Mouse (Mus musculus) embryonic facial prominence, embryonic 13.5 days (tissue): ENCODE measurements around the gene Gm5930. TPM values are rescaled to one million over a fixed set of nuclear protein-coding genes. Genes with fewer than 3 reads are reported as not detected.
"Not testable (repeated sequence)": the region's sequence is repeated elsewhere in the genome, so short reads cannot be mapped to it uniquely, and the experiment has no call there.

Experiments used
- ATAC-seq: fragments of 200-750 bp; cut with Nextera tagmentation; 2 replicates; pipeline ENCODE4 v1.8.0; 2017; ENCODE audit warnings: low read depth; ENCODE audit not compliant: insufficient number of reproducible peaks, insufficient read depth, low FRiP score, low TSS enrichment
- H3K27ac ChIP-seq: fragments of 300-500 bp; sonication (generic); 2 replicates; pipeline ENCODE4 v1.5.1; 2015; ENCODE audit warnings: moderate library complexity, mild to moderate bottlenecking, inconsistent platforms
- H3K27me3 ChIP-seq: fragments of 300-500 bp; sonication (generic); 2 replicates; pipeline ENCODE4 v1.6.1; 2015; ENCODE audit warnings: mild to moderate bottlenecking, inconsistent platforms
- H3K36me3 ChIP-seq: fragments of 300-500 bp; sonication (generic); 2 replicates; pipeline ENCODE4 v1.6.1; 2015; ENCODE audit warnings: mild to moderate bottlenecking, inconsistent platforms
- H3K4me1 ChIP-seq: fragments of 300-500 bp; sonication (generic); 2 replicates; pipeline ENCODE4 v1.6.1; 2015; ENCODE audit warnings: inconsistent platforms
- H3K4me2 ChIP-seq: fragments of 300-500 bp; sonication (generic); 2 replicates; pipeline ENCODE4 v1.6.1; 2015; ENCODE audit warnings: moderate library complexity, mild to moderate bottlenecking, inconsistent platforms
- H3K4me3 ChIP-seq: fragments of 300-500 bp; sonication (generic); 2 replicates; pipeline ENCODE4 v1.5.1; 2015; ENCODE audit warnings: mild to moderate bottlenecking, inconsistent platforms
- H3K9ac ChIP-seq: fragments of 300-500 bp; sonication (generic); 2 replicates; pipeline ENCODE4 v1.6.1; 2015; ENCODE audit warnings: mild to moderate bottlenecking, inconsistent platforms
- H3K9me3 ChIP-seq: fragments of 300-500 bp; sonication (generic); 2 replicates; pipeline ENCODE4 v1.6.1; 2016; ENCODE audit warnings: inconsistent platforms
- WGBS: fragments of 180-500 bp; shearing (Covaris S2); methylation state at CpG from one replicate; pipeline ENCODE4 v1.1.7; 2015; ENCODE audit warnings: mixed read lengths; 5-methylcytosine and 5-hydroxymethylcytosine counted together
- polyA plus RNA-seq: library from polyadenylated mRNA; unstranded; fragments of >200 nt; fragmentation: Nextera tagmentation; extraction: Ambion mirVana; gene quantifications from 2 replicates; pipeline ENCODE4 v1.2.1, GENCODE M21; 2015

Gm5930 gene
- polyA plus RNA-seq: not detected in 2 replicates

- H3K27me3 ChIP-seq: not testable (repeated sequence)
These were observed at the start of gene Gm5930 for GRCm38 (mm10) chr14:44338484-44338883. Gene Gm5930 (minus strand): TSS chr14:44338584.

GRCm38 (mm10) chr14:44384233-44384632, 45.8 kb upstream of the Gm5930 start:
- not testable (repeated sequence) for H3K36me3 ChIP-seq, H3K4me1 ChIP-seq, H3K4me2 ChIP-seq, ATAC-seq, H3K4me3 ChIP-seq, H3K9me3 ChIP-seq, H3K27ac ChIP-seq, H3K27me3 ChIP-seq, H3K9ac ChIP-seq
- 77% methylated on average over 4 of the region's 4 CpGs for WGBS

More at GRCm38 (mm10) chr14:44338484-44338883, at the start of gene Gm5930:
- not testable (repeated sequence) for H3K4me1 ChIP-seq, ATAC-seq, H3K36me3 ChIP-seq, H3K9me3 ChIP-seq, H3K27ac ChIP-seq, H3K9ac ChIP-seq, H3K4me3 ChIP-seq, H3K4me2 ChIP-seq
- no CpG with 5 or more reads among the region's 2 CpGs for WGBS

- not testable (repeated sequence) for H3K9me3 ChIP-seq, H3K4me1 ChIP-seq, H3K4me3 ChIP-seq, H3K4me2 ChIP-seq, H3K9ac ChIP-seq, ATAC-seq, H3K27me3 ChIP-seq, H3K27ac ChIP-seq, H3K36me3 ChIP-seq
- WGBS: 87% methylated on average over 4 of the region's 4 CpGs
These were observed 26.7 kb upstream of the Gm5930 start, which contains the start of gene Gm8229 for GRCm38 (mm10) chr14:44365057-44365456. Gene Gm8229 (plus strand): TSS chr14:44365357.

GRCm38 (mm10) chr14:44362301-44362700, 23.9 kb upstream of the Gm5930 start:
- not testable (repeated sequence) for H3K9me3 ChIP-seq, H3K9ac ChIP-seq, H3K36me3 ChIP-seq, H3K4me3 ChIP-seq, H3K4me2 ChIP-seq, H3K27me3 ChIP-seq, H3K4me1 ChIP-seq, ATAC-seq, H3K27ac ChIP-seq

- not testable (repeated sequence) for H3K9me3 ChIP-seq, H3K36me3 ChIP-seq, ATAC-seq, H3K27ac ChIP-seq, H3K4me2 ChIP-seq, H3K27me3 ChIP-seq, H3K4me1 ChIP-seq, H3K9ac ChIP-seq, H3K4me3 ChIP-seq
- WGBS: 28% methylated on average over 2 of the region's 2 CpGs
These were observed 23.0 kb upstream of the Gm5930 start for GRCm38 (mm10) chr14:44361416-44361815.

GRCm38 (mm10) chr14:44312049-44312448, 26.3 kb downstream of the Gm5930 start:
- not testable (repeated sequence) for H3K9me3 ChIP-seq, H3K4me2 ChIP-seq, H3K27me3 ChIP-seq, H3K36me3 ChIP-seq, H3K4me3 ChIP-seq, H3K27ac ChIP-seq, ATAC-seq, H3K9ac ChIP-seq, H3K4me1 ChIP-seq
- 70% methylated on average over 4 of the region's 4 CpGs for WGBS

GRCm38 (mm10) chr14:44285280-44285679, 53.1 kb downstream of the Gm5930 start, which contains the start of gene Gm8220:
Gene Gm8220 (plus strand): TSS chr14:44285580.
- H3K9ac ChIP-seq, H3K36me3 ChIP-seq, H3K4me3 ChIP-seq, H3K27ac ChIP-seq, H3K27me3 ChIP-seq, H3K4me1 ChIP-seq, ATAC-seq, H3K4me2 ChIP-seq, H3K9me3 ChIP-seq: not testable (repeated sequence)
- WGBS: 84% methylated on average over 2 of the region's 2 CpGs

Other genes with a start within 250 kb of the Gm5930 start
- gene Ear2, start 235.9 kb downstream of the Gm5930 start, polyA plus RNA-seq: not detected in 2 replicates
- gene Gm3327, start 214.7 kb downstream of the Gm5930 start, polyA plus RNA-seq: not detected in 2 replicates
- gene Gm8212, start 140.9 kb downstream of the Gm5930 start, polyA plus RNA-seq: not detected in 2 replicates
- not detected in 2 replicates for gene 4930503E14Rik, start 125.3 kb downstream of the Gm5930 start, polyA plus RNA-seq
- not detected in 2 replicates for gene Gm8220, start 53.0 kb downstream of the Gm5930 start, polyA plus RNA-seq
- gene Gm8229, start 26.8 kb upstream of the Gm5930 start, polyA plus RNA-seq: not detected in 2 replicates
- gene Gm3371, start 72.1 kb upstream of the Gm5930 start, polyA plus RNA-seq: not detected in 2 replicates
- gene Gm8232, start 95.1 kb upstream of the Gm5930 start, polyA plus RNA-seq: not detected in 2 replicates
- not detected in 2 replicates for gene BC061237, start 153.9 kb upstream of the Gm5930 start, polyA plus RNA-seq
- gene Gm17093, start 179.7 kb upstream of the Gm5930 start, polyA plus RNA-seq: not detected in 2 replicates
- not detected in 2 replicates for gene Gm8247, start 244.6 kb upstream of the Gm5930 start, polyA plus RNA-seq